Mouse (Mus musculus) liver, adult 2 months (tissue): ENCODE data around the gene Lrriq1. TPM values are rescaled to one million over a fixed set of nuclear protein-coding genes. Genes with fewer than 3 reads are reported as not detected.

Source experiments
- DNase-seq: peaks from one replicate; pipeline ENCODE4 v3.0.0-alpha.2; 2011; ENCODE audit warnings: low read depth, low spot score; ENCODE audit errors: extremely low read depth
- H3K27ac ChIP-seq: fragments of 200-500 bp; replicated peaks from 2 replicates; pipeline ENCODE4 v1.5.1; 2012; ENCODE audit warnings: low read depth, mild to moderate bottlenecking, control low read depth, inconsistent platforms, low read length; ENCODE audit not compliant: insufficient read depth
- H3K27me3 ChIP-seq: fragments of 200-500 bp; 2 replicates; pipeline ENCODE4 v1.6.1; 2012; ENCODE audit warnings: mild to moderate bottlenecking, moderate library complexity, low read length, inconsistent platforms; ENCODE audit not compliant: control insufficient read depth, insufficient read depth
- H3K36me3 ChIP-seq: fragments of 200-500 bp; 2 replicates; pipeline ENCODE4 v1.6.1; 2012; ENCODE audit warnings: low read length, inconsistent platforms; ENCODE audit not compliant: control insufficient read depth, insufficient read depth
- H3K4me1 ChIP-seq: fragments of 200-500 bp; 2 replicates; pipeline ENCODE4 v1.6.1; 2011; ENCODE audit warnings: low read length; ENCODE audit not compliant: control insufficient read depth, insufficient read depth
- H3K4me3 ChIP-seq: fragments of 200-500 bp; 2 replicates; pipeline ENCODE4 v1.5.1; 2011; ENCODE audit warnings: low read depth, mild to moderate bottlenecking, control low read depth, low read length, moderate library complexity; ENCODE audit not compliant: insufficient read depth
- H3K79me2 ChIP-seq: fragments of 200-500 bp; 2 replicates; pipeline ENCODE4 v1.6.1; 2012; ENCODE audit warnings: inconsistent platforms, mild to moderate bottlenecking, low read length, moderate library complexity; ENCODE audit not compliant: control insufficient read depth, insufficient read depth
- H3K9ac ChIP-seq: fragments of 200-500 bp; 2 replicates; pipeline ENCODE4 v1.6.1; 2012; ENCODE audit warnings: low read depth, mild to moderate bottlenecking, control low read depth, inconsistent platforms, low read length
- CTCF ChIP-seq: fragments of 200-500 bp; IDR thresholded peaks from 2 replicates; pipeline ENCODE4 v1.5.1; 2011; ENCODE audit warnings: low read depth, low read length, control low read depth
- POLR2A ChIP-seq: fragments of 200-500 bp; IDR thresholded peaks from 2 replicates; pipeline ENCODE4 v1.6.1; 2011; ENCODE audit warnings: low read length, control low read depth; ENCODE audit not compliant: insufficient read depth; ENCODE audit errors: extremely low read depth
- whole genome bisulfite sequencing: fragments of 180-500 bp; shearing (Covaris S2); methylation state at CpG from one replicate; pipeline ENCODE4 v1.1.7; 2018; 5-methylcytosine and 5-hydroxymethylcytosine counted together
- polyA plus RNA-seq: library from polyadenylated mRNA; depleted of rRNA; stranded (reverse); fragments of >200 nt; gene quantifications from 2 replicates; pipeline ENCODE4 v1.2.3, GENCODE M21; 2012
- total RNA-seq: library from RNA; depleted of rRNA; stranded (reverse); fragments of >200 nt; gene quantifications from 2 replicates; pipeline ENCODE4 v1.2.3, GENCODE M21; 2014

Lrriq1 gene
- total and polyA plus RNA-seq, 2 experiments = not detected

- H3K27ac ChIP-seq = no peak overlapping the region
- WGBS = 69% methylated on average over 8 of the region's 8 CpGs
Observed at GRCm38 (mm10) chr10:103145769-103146379, 90.2 kb downstream of the Lrriq1 start.

GRCm38 (mm10) chr10:103144927-103145768 is 91.0 kb downstream of the Lrriq1 start:
- Histone ChIP-seq H3K27me3 (no peaks in the 10 kb centered on the region), H3K27ac (no peak overlapping the region), H3K79me2 (no peaks in the 10 kb centered on the region), H3K4me3 (no peak overlapping the region), H3K4me1 (no peaks in the 10 kb centered on the region), H3K36me3 (no peaks in the 10 kb centered on the region), H3K9ac (no peak overlapping the region)
- DNase-seq = no peak
- 55% methylated on average over 11 of the region's 11 CpGs for WGBS
- TF ChIP-seq POLR2A = no peak
- TF ChIP-seq CTCF = no peak

More at GRCm38 (mm10) chr10:103145769-103146379, 90.2 kb downstream of the Lrriq1 start:
- Histone ChIP-seq H3K9ac (no peak overlapping the region), H3K79me2 (no peaks in the 10 kb centered on the region), H3K36me3 (no peaks in the 10 kb centered on the region), H3K4me1 (no peaks in the 10 kb centered on the region), H3K27me3 (no peaks in the 10 kb centered on the region), H3K4me3 (no peak overlapping the region)
- DNase-seq = no peak
- TF ChIP-seq POLR2A = no peak
- TF ChIP-seq CTCF = no peak

GRCm38 (mm10) chr10:103142526-103142925 is 93.6 kb downstream of the Lrriq1 start:
- Histone ChIP-seq H3K4me1 (no peaks in the 10 kb centered on the region), H3K27ac (no peak overlapping the region), H3K36me3 (no peaks in the 10 kb centered on the region), H3K4me3 (no peak overlapping the region), H3K27me3 (no peaks in the 10 kb centered on the region), H3K9ac (no peak overlapping the region), H3K79me2 (no peaks in the 10 kb centered on the region)
- DNase-seq = no peak
- WGBS = 56% methylated on average over 4 of the region's 4 CpGs
- TF ChIP-seq CTCF (no peak), POLR2A (no peak)

GRCm38 (mm10) chr10:103141532-103141931 is 94.6 kb downstream of the Lrriq1 start:
- WGBS = 40% methylated on average over 6 of the region's 6 CpGs
- Histone ChIP-seq H3K36me3 (no peaks in the 10 kb centered on the region), H3K4me1 (no peaks in the 10 kb centered on the region), H3K9ac (no peak overlapping the region), H3K27me3 (no peaks in the 10 kb centered on the region), H3K27ac (no peak overlapping the region), H3K4me3 (no peak overlapping the region), H3K79me2 (no peaks in the 10 kb centered on the region)
- no peak for DNase-seq
- TF ChIP-seq CTCF (no peak), POLR2A (no peak)

- no peaks in the 10 kb centered on the region for H3K27me3 ChIP-seq
- no peak for TF ChIP-seq POLR2A
- TF ChIP-seq CTCF = no peak
- no peaks in the 10 kb centered on the region for H3K4me1 ChIP-seq
- no peak overlapping the region for H3K27ac ChIP-seq
- H3K4me3 ChIP-seq = no peak overlapping the region
- H3K36me3 ChIP-seq = no peaks in the 10 kb centered on the region
- H3K79me2 ChIP-seq = no peaks in the 10 kb centered on the region
- WGBS = 66% methylated on average over 8 of the region's 8 CpGs
- no peak for DNase-seq
- H3K9ac ChIP-seq = no peak overlapping the region
Observed at GRCm38 (mm10) chr10:103140609-103141008, 95.5 kb downstream of the Lrriq1 start.

GRCm38 (mm10) chr10:103114629-103115028 is 121.5 kb downstream of the Lrriq1 start:
- Histone ChIP-seq H3K4me3 (no peak overlapping the region), H3K36me3 (no peaks in the 10 kb centered on the region), H3K4me1 (no peaks in the 10 kb centered on the region), H3K27ac (no peak overlapping the region), H3K27me3 (no peaks in the 10 kb centered on the region), H3K79me2 (no peaks in the 10 kb centered on the region), H3K9ac (no peak overlapping the region)
- TF ChIP-seq CTCF (no peak), POLR2A (no peak)
- 68% methylated on average over 6 of the region's 6 CpGs for WGBS
- no peak for DNase-seq
